Comparison of ENCODE assay signal across 17 mouse cellular contexts in genomic region chr12:21512736-21513135, GRCm38 (mm10).
DNase-seq lines count a peak whose midpoint lies in the region; TF ChIP-seq lines count a peak whose summit lies in the region.
"Had no signal": no experiment of that assay in that cellular context is flagged by ENCODE, and none has a peak within 500 bp of the region (broad histone marks: within the 10 kb centered on the region; RNA-seq: fewer than 3 reads in every experiment).

No protein-coding gene starts in this region.

- peak in 1 of 2 experiments; percentile 55 for DNase-seq in layer of hippocampus, adult 2 months (ENCODE audit: low spot score in 2 of 2)
- DNase-seq in layer of hippocampus, postnatal 10 days (ENCODE audit: low spot score in 2 of 2), result no peak
- peak; percentile 83 for DNase-seq in brain, adult 2 months (ENCODE audit: low read depth, low spot score)
- DNase-seq in frontal cortex, postnatal 36 days (ENCODE audit: low spot score in 2 of 2), result peak; percentile 38 to 51
- no peak for DNase-seq in adrenal gland, adult 18-20 months (ENCODE audit: low spot score in 2 of 2)
- no peak for DNase-seq in embryo, embryonic 11 days
- DNase-seq: adrenal gland, adult 8-10 months; cerebellum, adult 9-11 months; heart, adult 11 months; thymus, adult 2 months had no signal

- TF ChIP-seq POLR2A in olfactory bulb, adult 2 months (IDR thresholded peaks at IDR 0.05; ENCODE audit: insufficient read depth, low read depth, low read length), result no peak

- H3K4me1 ChIP-seq in olfactory bulb, adult 2 months (ENCODE audit: control insufficient read depth, insufficient read depth, low read length), result peaks cover 21% of the 10 kb centered on the region
- H3K4me1 ChIP-seq: embryonic facial prominence, embryonic 10.5 days; limb, embryonic 13.5 days; liver, embryonic 15.5 days had no signal

- TF ChIP-seq CTCF in layer of hippocampus, adult 2 months (conservative IDR thresholded peaks at IDR 0.05), result no peak
- no peak for TF ChIP-seq CTCF in olfactory bulb, adult 2 months (IDR thresholded peaks at IDR 0.05; ENCODE audit: insufficient read depth, low read depth, low read length)

- WGBS in olfactory bulb, adult 2 months, result 50% methylated on average over 2 of the region's 2 CpGs

- H3K27ac ChIP-seq in layer of hippocampus, adult 2 months, result peak overlapping the region; percentile 92
- H3K27ac ChIP-seq in olfactory bulb, adult 2 months (ENCODE audit: insufficient read depth, low read depth, low read length), result peak overlapping the region; percentile 41; the same call in 1 of the 2 replicates
- H3K27ac ChIP-seq: embryonic facial prominence, embryonic 10.5 days; limb, embryonic 13.5 days; liver, embryonic 15.5 days; macrophage; neural tube, embryonic 15.5 days had no signal

- H3K4me3 ChIP-seq in layer of hippocampus, adult 2 months, result no peak overlapping the region
- no peak overlapping the region for H3K4me3 ChIP-seq in olfactory bulb, adult 2 months (ENCODE audit: insufficient read depth, low read depth, low read length)
- H3K4me3 ChIP-seq: embryonic facial prominence, embryonic 10.5 days; erythroblast, embryonic 14.5 days; limb, embryonic 13.5 days; liver, embryonic 15.5 days; neural tube, embryonic 15.5 days had no signal

Comparison
In these comparisons a context has a peak if more than half of its experiments do, and no peak if none do; other contexts are left out.
1. DNase-seq: peak in brain, adult 2 months (single experiment) and frontal cortex, postnatal 36 days (2 of 2); none in layer of hippocampus, postnatal 10 days (0 of 2), adrenal gland, adult 18-20 months (0 of 2) and embryo, embryonic 11 days (single experiment).